Mouse (Mus musculus) embryo, embryonic 9.5 days (tissue): ENCODE measurements at regions not wholly inside any gene's neighbourhood (a gene's known extent, or its start where the extent isn't known, plus 50 kb on each side); places are given as distances from the start of the nearest gene placed in this dataset.
A peak's percentile ranks its signal among the peaks of the same experiment; 100 is the strongest.

Source experiments
- DNase-seq: peaks from one replicate; pipeline ENCODE4 v3.0.0-alpha.2; 2017; ENCODE audit errors: extremely low spot score

DNA sequence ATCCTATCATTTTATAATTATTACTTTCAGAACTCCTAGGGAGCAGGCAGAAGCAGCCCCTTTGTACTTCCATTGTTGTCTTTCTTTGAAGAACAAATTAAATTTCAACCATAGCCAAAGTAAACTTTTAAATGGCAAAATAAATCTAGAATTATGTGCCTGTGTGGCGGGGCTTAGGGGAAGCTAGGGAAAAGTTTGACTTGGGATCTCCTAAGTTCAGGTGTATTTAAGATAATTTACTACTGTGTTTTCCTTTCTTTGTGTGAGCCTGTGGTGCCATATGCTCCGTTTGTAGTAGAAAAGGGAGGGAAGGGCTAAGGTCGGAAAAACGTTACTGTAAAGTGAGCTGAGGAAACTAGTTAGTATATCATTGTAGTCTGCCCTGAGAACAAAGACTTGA is 1062.5 kb upstream of the Zeb2 start:
- DNase-seq, result no peak

DNA sequence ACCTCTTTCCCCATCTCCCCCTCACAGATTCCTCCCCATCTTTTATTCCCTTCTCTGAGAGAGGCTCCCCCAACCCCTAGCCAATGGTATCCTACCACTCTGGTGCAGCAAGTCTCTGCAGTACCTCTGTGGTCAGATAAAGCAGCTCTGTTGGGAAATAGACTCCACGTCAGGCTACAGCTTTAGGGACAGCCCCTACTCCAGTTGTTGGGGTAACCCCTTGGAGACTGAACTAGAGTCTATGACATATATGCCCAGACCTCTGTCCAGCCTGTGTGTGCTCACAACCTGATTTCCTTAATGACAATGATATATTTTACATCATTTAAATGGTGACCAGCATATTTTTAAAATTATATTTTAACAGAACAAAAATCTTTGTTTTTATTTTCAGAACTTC is 1051.3 kb upstream of the Zeb2 start:
- DNase-seq, result no peak

DNA sequence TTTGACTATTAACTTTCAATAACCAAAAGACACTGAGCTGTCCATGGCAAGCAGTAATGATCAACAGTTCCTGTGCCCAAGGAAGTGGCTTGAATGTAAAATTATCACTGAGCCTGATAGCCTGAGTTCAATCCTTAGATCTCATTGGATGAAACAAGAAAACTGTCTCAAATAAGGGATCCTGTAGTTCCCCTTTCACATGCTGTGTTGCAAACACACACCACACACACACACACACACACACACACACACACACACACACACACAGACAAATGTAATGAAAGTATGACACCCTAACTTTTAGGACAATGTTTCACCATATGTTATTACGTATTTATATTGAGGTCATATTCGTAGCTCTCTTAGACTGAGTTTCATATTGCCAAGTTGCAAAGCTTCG is 1032.7 kb upstream of the Zeb2 start:
- no peak for DNase-seq

DNA sequence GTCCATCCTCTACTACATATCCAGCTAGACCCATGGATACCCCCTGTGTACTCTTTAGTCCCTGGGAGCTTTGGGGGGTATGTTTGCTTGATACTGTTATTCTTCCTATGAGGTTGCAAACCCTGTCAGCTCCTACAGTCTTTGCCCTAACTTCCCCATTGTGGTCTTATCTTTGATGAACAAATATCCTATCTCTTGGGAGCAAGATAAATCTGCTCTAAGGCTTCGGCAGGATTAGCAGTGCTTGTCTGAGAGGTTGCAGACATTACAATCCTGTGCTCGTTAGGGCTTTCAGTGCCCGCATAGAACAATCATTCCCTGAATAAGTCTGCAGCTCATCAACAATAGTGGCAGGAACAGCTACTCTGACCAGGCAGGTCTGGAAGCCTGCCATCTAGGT is 1002.7 kb upstream of the Zeb2 start:
- DNase-seq, result no peak

DNA sequence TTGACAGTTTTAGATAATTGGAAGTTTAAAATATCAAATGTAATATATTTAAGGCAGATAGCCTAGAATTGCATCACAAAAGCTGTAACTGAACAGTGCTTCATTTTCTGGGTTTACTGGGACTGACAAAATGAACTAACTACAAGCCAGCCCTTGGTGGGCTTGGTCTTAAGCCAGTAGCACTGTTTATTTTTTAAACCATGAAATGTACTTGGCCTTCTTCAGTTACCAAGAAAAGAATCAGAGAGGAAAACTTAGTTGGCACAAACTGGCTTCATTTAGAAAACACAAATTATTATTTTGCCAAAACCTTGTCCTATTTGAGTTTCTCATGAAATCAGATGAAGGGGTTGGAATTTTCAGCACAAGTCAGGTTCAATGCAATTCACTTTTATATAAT is 989.8 kb upstream of the Zeb2 start:
- no peak for DNase-seq

DNA sequence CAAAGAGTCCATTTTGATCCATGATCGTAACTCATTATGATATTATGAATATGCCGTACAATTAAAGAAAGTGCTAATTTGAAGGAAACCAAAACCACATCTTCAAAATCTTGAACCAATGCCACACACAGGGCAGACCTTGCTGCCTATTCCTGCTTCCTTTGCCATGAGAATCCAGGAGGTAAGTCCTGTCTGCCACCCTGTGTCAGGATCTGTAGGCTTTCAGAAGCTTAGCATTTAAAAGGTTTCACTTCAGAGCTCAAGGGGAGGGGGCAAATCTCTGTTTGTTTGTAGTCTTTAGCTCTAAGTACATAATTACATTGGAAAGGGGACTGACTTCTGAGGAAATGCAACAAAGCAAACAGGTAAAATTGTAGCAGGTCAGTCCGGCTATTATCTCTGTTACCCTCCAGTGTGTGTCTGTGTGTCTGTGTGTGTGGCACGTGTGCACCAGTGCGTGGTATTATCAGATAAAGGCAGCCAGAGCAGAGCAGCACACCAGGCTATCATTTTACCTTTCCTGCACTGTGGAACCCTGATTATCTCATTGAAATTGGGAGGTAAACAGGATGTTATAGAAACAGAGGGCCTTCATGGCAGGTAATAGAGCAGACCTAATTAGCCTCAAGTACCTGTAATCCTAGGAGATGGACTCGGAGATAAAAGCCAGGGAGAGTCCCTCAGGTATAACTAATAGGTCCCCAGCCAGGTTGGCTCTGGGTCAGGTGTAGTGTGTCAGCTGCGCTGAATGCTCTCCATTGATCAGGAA is 948.0 kb upstream of the Zeb2 start:
- DNase-seq, result no peak

DNA sequence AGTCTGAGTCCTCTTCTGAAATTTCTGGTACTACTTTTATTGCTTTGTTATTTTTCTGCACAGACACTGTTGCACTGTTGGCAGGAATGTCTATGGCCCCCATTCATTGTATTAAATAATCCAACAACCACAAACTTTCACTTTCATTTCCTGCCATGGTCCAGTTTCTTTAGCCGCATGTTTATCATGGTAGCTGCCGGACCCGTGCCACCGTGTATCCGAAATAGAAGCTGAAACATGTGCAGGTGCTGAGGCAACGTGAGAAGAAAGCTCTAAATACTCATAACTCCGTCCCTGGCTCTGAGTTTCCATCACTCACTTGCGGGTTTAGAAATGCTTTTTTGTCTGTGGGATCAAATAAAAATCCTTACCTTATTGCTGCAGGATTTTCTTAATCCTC is 938.5 kb upstream of the Zeb2 start:
- no peak for DNase-seq

DNA sequence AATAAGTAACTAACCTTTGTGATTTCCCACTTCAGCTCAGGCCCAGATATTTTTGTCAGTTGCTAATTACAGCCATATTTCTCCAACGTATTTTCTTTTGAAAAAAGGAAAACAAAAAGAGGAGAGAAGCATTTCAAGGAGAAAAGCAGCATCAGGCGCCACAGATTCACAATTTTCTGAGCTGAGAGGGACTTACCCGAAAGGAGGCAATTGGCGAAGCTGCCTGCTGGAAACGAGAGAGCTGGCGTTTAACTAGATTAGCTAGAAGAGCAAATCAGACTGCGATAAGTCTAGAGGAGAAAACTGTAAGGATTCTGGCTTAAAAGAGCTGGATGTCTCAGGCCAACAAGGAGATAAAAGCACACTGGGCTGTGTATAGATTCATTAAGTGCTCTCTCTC is 937.7 kb upstream of the Zeb2 start:
- no peak for DNase-seq

DNA sequence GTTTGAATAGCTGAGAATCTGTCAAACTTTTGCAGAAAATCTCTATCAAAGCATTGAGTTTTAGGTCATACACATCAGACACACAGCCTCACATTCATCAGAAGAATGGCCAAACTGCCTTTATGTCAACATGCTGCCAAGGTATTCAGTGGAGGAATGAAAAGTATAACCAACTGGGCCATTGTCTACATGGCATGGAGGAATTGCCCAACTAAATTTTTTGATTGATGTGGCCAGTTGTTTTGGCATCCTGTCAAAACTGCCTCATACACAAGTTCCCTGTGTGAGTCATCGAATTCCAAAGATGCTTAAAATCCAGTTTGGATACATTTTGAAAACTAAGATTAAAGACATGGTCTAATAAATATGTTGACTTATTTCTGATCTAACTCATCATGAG is 904.7 kb upstream of the Zeb2 start:
- DNase-seq, result no peak

DNA sequence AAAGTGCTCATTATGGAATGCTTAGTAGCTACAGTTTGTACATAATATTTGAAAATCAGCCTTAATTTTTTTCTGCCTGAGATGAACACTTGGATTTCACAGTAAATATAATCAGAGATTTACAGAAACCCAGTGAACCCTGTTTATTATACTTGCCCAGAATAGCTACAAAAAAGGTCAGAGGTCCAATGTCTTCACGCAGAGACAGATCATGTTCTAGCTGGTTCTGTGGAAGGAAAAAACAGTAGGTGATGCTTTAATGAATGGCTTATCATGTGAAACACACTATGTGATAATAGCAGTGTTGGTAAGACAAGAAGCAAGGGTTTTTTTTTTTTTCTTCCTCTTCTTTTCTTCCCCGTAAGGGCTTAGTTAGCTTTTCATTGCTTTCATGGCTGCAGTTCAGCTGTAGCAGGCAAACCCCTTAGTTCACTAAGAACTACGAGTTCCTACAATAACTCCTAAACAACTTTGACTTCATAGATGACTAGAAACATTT is 896.6 kb upstream of the Zeb2 start:
- DNase-seq, result no peak

DNA sequence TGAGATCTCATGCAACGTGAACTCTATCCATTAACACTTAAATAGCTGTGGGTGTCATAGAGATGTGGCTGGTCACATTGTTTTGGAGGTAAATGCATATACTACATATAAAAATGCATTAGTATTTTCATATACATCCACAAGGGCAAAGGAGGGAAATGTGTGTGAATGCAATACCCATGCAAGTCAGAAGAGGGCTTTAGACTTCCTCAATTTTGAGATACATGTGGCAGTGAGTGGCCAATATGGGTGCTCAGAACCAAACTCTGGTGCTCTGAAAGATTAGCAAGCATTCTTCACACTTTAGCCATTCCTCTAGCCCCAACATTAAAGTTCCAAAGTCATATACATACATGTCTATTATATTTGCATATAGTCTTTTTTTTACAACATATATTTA is 895.5 kb upstream of the Zeb2 start:
- DNase-seq, result no peak

DNA sequence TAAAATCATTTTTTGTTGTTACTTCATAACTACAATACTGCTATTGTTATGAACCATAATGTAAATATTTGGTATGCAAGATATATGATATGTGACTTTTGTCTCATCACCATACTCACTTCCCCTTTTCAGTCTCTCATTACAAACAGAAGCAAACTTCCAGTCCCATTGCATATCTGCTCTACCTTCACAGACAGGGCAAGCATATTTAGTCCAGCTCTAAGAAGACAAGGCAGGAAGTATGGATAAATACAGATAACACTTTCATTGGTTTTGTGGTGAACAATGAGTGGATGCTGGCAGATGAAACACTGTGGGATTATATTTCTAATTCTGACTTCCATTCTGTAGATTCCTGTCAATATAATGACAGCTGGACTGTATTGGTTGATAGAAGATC is 858.0 kb upstream of the Zeb2 start:
- DNase-seq, result no peak

DNA sequence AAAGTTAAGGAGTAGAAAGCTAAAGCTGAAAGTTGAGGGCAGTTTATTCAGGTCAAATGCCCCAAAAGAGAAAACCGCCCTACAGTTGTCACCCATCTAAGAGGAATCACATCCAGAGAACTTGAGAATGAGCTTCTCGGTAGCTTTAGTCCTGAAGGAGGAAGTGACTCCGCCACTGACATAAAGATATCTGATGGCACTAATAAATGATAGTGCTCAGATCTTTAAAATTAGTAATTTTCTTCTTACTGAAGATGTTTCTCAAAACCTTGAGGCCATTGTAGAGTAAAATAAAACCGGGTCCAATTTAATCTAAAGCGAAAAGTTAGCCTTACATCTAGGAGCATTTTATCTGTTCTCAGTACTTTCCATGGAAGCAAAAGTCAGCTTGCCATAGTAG is 851.4 kb upstream of the Zeb2 start:
- DNase-seq, result no peak

DNA sequence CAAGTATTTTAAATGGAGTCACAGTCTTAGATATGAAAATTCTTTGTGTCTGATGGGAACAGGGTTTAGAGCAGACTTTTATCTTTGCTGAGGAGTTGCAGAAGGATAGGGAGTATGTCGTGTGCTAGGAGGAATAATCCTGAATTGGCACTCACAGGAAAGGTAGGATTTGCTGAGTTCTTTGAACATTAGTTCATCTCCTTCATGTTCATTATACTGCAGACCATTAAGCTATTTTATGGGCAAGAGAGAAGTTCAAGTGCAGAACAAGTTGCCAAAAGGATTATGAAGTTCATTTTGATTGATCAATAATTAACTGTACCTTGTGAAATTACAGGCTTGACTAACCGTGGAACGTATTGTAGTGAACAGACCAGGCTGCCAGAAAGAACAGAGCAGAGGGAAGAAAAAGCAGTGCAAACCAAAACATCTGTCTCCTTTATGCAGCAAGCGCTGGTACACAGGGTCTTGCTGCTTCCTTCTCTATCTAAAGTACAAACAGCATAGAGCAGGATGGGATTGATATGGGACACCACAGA is 839.7 kb upstream of the Zeb2 start:
- no peak for DNase-seq

DNA sequence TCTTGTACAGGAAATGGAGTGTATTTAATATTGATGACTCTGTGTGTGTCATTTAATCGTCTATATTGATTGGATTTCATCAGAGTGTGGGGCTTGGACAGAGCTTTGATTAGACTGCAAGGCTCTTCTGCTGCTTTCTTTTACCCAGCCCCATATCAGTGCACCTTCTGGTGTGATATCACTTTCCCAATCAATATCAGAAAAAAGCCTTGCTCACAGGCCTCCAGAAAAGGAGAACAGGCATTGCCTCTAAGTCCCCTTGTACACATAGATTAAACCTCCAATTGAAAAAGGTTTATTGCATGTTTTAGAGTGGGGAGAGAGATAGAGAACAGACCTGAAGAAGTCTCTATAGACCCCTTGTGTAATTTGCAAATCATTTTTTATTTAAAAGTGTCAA is 831.6 kb upstream of the Zeb2 start:
- DNase-seq, result no peak

DNA sequence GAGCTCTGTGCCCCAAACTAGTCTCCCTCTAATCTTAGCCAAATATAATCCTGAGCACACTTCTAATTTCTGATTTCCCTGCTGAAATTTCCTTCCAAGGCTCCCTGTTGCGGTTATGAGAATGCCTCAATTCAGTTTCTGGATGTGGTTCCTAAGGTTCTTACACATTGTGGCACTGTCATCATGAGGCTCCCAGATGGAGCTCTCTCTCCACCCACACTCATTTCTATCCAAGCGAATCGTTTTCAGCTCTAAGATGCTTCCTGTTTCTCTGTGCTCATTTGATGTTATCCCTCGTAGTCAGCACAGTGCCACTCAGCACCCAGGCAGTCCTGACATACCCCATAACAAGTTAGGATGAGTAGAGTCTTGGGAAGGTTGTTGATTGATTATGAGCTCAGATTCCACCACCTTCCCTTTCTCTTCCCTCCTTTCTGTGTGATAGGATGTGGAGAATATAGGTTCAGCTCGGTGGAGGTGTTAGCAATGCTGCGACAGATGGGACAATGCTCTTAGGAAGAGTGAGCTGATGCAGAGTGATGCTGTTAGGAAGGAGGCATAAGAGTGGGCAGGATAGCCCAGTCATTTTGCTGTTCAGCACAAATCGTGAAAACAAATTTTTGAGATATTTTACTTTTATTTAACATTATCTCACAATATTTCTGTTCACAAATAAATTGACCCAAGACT is 808.7 kb upstream of the Zeb2 start:
- no peak for DNase-seq

DNA sequence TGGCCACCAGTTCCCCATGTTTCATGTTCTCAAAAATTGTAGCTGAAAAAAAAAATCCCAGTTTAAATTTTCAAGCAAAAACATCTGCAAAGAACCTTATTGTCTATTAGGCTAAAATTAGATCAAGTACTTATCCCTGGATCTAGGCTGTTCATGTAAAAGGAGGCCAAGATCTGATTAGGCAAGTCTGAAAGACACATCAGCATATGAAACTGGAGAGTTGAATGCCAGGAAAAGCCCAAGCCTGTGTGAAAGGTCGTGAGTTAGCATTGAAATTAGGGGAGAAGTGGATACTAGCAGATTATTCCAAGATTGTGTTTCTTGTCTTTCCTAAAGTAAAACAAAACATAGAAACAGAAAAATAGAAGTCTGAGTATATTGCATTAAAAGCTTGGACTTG is 791.7 kb upstream of the Zeb2 start:
- no peak for DNase-seq

DNA sequence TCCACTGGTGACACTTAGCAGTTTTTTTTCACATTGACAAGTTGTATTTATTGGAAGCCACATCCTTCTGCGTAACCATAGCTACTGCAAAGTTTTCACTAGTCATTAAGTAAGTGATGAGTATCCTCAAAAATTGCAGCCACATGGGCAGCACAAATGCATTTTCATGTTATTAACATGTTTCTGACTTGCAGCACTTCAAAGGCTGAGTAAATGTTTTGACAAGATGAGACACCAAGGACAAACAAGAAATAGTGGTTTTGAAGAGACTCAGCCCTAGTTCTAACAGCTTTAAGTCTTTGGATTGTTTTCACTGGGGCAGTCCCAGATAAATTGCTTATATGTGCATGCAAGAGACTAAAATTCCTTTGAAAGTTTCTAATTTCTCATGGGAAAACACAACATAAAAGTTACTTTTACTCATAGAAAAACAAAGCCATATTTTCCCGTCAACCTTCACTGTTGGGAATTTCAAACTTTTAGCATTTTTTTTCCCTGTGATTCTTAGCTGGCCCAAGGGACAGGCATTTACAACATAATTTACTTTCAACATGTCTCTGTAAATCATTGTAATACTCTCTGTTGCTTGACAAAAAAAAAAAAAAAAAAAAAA is 787.5 kb upstream of the Zeb2 start:
- DNase-seq, result peak; percentile 7

DNA sequence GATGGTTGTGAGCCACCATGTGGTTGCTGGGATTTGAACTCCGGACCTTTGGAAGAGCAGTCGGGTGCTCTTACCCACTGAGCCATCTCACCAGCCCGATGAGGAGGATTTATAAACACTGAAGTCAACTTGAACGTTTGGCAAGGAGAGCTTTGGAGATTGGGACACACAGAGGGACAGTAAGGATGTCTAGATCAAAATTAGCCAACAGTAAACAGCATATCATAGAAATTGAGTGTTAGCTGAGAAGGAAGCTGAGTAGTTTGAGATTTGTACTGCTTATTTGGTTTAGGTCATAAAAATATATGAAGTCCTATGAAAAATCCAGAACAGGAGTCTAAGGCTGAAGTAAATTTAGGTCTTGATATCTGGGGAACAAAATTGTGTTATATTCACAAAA is 786.9 kb upstream of the Zeb2 start:
- no peak for DNase-seq

DNA sequence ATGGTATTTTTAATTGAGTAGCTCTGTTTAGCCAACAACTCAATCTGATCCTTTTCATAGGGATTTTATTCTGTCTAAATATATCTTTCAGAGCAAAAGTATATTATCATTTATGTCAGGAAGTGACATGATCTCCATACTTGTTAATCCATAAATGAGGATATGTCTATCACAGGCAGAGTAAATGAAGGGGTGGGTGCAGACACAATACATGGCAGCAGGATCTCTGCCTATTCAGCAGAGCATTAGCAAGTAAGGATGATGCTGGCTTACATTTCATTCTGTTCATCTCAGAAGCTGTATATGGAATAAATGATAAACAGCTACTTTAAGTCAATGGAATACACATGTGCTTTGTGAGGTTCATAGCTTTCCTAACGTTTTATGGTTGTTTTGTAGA is 786.2 kb upstream of the Zeb2 start:
- no peak for DNase-seq

DNA sequence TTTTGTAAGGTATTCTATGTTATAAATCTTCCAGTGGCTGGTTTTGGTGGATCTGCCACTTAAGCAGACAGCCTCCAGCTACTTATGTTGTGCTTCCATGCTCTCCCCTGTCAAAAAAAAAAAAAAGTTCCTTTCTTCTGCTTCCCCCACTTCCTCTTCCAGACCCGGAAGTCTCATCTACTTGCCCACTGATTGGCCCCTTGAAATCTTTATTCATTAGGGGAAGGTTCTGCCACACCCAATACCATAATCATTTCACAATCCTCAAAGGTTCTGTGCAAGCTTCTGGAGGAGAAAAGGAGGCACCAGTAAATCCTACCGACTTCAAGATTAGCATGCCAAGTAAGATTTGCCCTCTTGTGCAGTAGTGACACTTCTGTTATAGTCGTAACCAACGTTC is 784.7 kb upstream of the Zeb2 start:
- DNase-seq, result no peak

DNA sequence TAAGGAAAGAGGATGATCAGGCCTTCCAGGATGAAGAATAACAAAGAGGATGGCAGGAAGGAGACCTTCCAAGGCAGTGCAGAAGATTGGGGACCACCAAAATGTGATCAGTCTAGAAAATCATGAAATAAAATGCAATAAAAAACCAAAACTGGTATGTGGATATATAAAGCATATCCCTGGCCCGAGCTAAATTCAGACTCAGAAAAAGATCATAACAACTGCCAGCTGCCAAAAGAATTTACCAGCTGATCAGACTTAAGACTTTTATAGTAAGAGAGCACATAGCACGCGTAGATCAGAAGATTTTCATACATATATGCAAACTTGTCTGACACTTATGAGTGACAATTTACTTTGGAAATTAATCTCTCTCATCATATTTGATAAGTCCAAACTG is 767.5 kb upstream of the Zeb2 start:
- no peak for DNase-seq

DNA sequence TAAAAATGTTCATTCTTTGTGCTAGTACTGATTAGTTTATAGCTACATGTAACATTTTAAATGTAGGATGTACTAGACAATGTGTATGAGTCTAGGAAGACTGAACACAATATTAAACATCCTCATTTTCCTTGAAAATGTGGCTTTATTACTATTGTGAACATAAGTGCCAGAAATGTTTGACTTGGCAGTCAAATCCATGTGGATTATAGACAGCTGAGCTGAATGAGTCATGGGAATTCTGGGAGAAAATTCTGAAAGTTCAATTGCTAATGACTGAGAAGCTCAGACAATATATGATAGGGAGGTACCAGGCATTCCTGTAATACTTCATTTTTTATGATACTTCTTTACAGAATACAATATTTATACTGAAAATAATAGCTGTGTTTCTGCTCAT is 761.5 kb upstream of the Zeb2 start:
- no peak for DNase-seq
